Mouse (Mus musculus) monocyte, adult 5-6 weeks (primary cell): ENCODE results near the gene Fndc3a. TPM values are rescaled to one million over a fixed set of nuclear protein-coding genes. Genes with fewer than 3 reads are reported as not detected.

ENCODE experiments used
- ATAC-seq: fragments of 153-309, 156-312 bp; replicated peaks from 2 replicates; pipeline ENCODE4 v1.8.0; 2017; ENCODE audit warnings: mild to moderate bottlenecking; ENCODE audit not compliant: low TSS enrichment, insufficient number of reproducible peaks, severe bottlenecking, poor library complexity, low FRiP score
- total RNA-seq: library from RNA; stranded (forward); fragments of 200-1000, 200-491, 200-594 nt; gene quantifications from 3 replicates; pipeline ENCODE4 v1.2.3, GENCODE M21; 2017

Gene Fndc3a
- total RNA-seq, 1 experiment from 2014 or later = 152 TPM

- ATAC-seq = no peak
Observed at GRCm38 (mm10) chr14:72582979-72583378, 126.8 kb downstream of the Fndc3a start.

GRCm38 (mm10) chr14:72580991-72581390 is 128.8 kb downstream of the Fndc3a start:
- ATAC-seq = peak; percentile 89

GRCm38 (mm10) chr14:72576283-72576682 is 133.5 kb downstream of the Fndc3a start:
- ATAC-seq = no peak

- 0 out of 2 replicates have a peak, but pooled peaks have one; percentile 47 for ATAC-seq
Observed at GRCm38 (mm10) chr14:72563941-72564340, 145.9 kb downstream of the Fndc3a start.

GRCm38 (mm10) chr14:72558795-72559194 is 151.0 kb downstream of the Fndc3a start:
- no peak for ATAC-seq

GRCm38 (mm10) chr14:72555846-72556245 is 154.0 kb downstream of the Fndc3a start:
- no peak for ATAC-seq

- ATAC-seq = no peak
Observed at GRCm38 (mm10) chr14:72536392-72537017, 173.3 kb downstream of the Fndc3a start.

GRCm38 (mm10) chr14:72533862-72534261 is 175.9 kb downstream of the Fndc3a start:
- ATAC-seq = no peak

GRCm38 (mm10) chr14:72532028-72532917 is 177.5 kb downstream of the Fndc3a start:
- ATAC-seq = no peak

GRCm38 (mm10) chr14:72527126-72527525 is 182.7 kb downstream of the Fndc3a start:
- ATAC-seq = no peak

GRCm38 (mm10) chr14:72519561-72519960 is 190.2 kb downstream of the Fndc3a start:
- ATAC-seq = no peak

- no peak for ATAC-seq
Observed at GRCm38 (mm10) chr14:72518786-72519185, 191.0 kb downstream of the Fndc3a start.

- no peak for ATAC-seq
Observed at GRCm38 (mm10) chr14:72516376-72516775, 193.4 kb downstream of the Fndc3a start.

GRCm38 (mm10) chr14:72506723-72507420 is 202.9 kb downstream of the Fndc3a start:
- no peak for ATAC-seq

GRCm38 (mm10) chr14:72506018-72506722 is 203.6 kb downstream of the Fndc3a start:
- no peak for ATAC-seq

GRCm38 (mm10) chr14:72504985-72505384 is 204.8 kb downstream of the Fndc3a start:
- ATAC-seq = no peak

- no peak for ATAC-seq
Observed at GRCm38 (mm10) chr14:72503241-72503640, 206.6 kb downstream of the Fndc3a start.

- ATAC-seq = no peak
Observed at GRCm38 (mm10) chr14:72493775-72494174, 216.0 kb downstream of the Fndc3a start.

GRCm38 (mm10) chr14:72491738-72492137 is 218.1 kb downstream of the Fndc3a start, which contains the start of gene Gm9195:
Gm9195 (minus strand) TSS chr14:72491838.
- no peak for ATAC-seq
